Mouse (Mus musculus): Measurements from ENCODE around the gene Dhx9.
A peak's percentile ranks its signal among the peaks of the same experiment; 100 is the strongest.
"Not testable (repeated sequence)": the region's sequence is repeated elsewhere in the genome, so short reads cannot be mapped to it uniquely, and the experiment has no call there.

The Dhx9 gene

GRCm38 (mm10) chr1:153487500-153487879 lies at the start of gene Dhx9:
Gene Dhx9 (minus strand): TSS chr1:153487660.
- peak; percentile 84 for DNase-seq (ENCODE audit: low read depth)

DNA sequence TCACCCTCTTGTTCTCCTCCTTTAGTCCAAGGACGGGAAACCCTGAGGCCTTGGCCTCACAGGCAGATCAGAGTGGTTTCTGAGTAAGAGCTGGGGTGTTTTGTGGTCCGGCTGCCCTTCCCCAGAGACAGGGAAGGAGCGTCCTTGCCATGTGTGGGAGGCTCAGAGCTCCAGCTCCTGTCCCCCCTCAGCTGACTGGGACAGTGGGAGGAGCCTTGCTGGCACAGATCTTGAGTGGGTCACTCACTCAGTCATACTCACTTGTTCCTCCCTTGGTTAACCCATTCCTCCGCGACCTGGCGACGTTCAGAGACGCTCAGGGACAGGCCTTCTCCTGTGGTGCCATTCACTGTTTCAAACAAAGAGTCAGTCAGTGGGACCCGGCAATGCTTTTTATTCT lies 48.2 kb upstream of the Dhx9 start:
- no peak for DNase-seq (ENCODE audit: low read depth)

GRCm38 (mm10) chr1:153532896-153533295 lies 45.4 kb upstream of the Dhx9 start:
- DNase-seq (ENCODE audit: low read depth) = not testable (repeated sequence)

DNA sequence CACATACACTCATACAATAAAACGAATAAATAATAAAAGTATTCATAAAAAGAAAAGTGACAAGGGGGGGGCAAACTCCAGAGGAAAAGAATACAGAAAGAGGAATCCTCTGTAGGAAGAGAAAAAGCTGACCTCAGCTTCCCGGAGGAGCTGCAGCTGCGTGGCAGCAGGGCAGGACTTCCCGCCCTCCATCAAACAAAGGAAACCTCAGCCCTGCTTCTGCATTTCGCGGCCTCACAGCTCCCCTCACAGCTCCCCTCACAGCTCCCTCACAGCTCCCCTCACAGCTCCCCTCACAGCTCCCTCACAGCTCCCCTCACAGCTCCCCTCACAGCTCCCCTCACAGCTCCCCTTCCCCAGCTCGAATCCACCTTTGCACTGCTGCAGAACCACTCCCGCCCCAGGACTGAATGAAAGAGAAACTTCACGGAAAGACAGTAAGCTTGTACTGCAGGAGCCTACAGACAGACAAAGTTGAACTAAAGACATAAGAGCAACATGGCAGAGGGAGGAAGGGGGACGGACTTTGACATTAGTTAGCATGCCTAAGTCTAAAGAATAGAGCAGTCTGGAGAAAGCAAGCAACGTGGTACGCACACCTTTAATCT lies 44.9 kb upstream of the Dhx9 start:
- no peak for DNase-seq (ENCODE audit: low read depth)

DNA sequence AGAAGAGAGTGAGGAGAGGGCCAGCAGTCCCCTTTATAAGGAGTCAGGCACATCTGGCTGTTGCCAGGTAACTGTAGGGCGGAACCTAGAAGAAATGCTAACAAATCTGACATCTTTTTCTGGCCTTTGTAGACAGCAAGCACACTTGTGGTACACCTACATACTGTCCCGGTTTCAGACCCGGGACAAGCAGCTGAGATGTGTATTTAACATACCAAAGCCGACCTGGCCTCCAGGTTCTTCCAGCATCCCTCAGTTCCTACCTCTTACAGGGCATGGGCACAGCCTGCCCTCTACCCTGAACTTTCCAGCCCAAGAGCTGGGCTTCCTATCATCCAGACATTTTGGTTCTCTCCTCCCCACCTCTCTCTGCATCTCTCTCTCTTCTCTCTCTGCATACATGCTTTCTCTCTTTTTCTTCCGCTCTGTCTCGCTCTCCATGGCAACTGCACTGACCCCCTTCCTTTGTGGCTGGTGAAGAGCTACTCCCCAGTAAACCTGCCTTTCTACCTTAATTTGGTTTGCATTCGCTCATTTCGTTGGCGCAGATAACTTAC lies 44.3 kb upstream of the Dhx9 start:
- no peak for DNase-seq (ENCODE audit: low read depth)

- DNase-seq (ENCODE audit: low read depth) = no peak
These were observed 34.7 kb upstream of the Dhx9 start for GRCm38 (mm10) chr1:153522116-153522515.

GRCm38 (mm10) chr1:153515368-153515767 lies 27.9 kb upstream of the Dhx9 start:
- DNase-seq (ENCODE audit: low read depth) = no peak

DNA sequence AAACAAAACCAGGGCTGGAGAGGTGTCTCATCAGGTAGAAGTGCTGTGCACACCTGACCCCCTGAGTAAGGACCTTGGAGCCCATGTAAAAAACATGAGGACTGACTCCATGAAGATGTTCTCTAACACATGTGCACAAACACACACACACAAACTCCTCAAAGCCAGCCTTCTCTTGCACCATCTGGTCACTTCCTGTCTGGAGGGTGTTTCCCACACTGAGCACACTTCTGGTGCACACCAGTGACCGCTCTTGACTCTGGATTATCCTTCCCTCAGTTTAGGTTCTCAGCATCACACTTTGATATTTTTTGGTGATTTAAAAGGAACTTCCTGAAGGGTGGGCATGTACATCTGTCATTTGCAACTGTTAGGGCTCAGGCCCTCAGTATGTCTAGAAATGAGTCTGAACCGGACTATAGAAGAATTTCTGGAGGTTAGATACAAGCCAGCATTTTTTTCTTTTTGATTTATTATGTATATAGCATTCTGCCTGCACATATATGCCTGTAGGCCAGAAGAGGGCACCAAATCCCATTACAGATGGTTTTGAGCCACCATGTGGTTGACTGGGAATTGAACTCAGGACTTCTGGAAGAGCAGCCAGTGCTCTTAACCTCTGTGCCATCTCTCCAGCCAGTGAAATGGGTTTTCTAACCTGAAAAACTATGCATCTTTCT lies 23.0 kb upstream of the Dhx9 start:
- no peak for DNase-seq (ENCODE audit: low read depth)

GRCm38 (mm10) chr1:153509569-153509968 lies 22.1 kb upstream of the Dhx9 start:
- not testable (repeated sequence) for DNase-seq (ENCODE audit: low read depth)

DNA sequence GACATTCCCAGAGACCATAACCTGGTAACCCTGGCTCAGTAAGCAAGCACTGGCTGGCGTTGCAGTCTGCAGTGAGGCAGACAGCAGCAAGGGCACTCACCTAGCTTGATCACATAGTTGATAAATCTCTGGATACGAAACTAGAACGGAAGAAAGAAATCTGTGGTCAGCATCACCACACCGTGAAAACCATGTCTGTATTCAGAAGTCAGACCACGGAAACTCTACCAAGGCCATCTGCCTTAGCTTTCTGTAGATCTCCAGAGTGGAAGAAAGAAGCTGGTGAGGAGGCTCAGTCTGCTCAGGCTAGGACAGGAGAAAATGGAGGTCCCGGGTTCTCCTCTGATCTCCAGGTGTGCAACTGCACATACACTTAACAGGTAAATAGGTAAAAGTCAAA lies 21.6 kb upstream of the Dhx9 start:
- DNase-seq (ENCODE audit: low read depth) = no peak

- DNase-seq (ENCODE audit: low read depth) = no peak
These were observed 18.8 kb upstream of the Dhx9 start for GRCm38 (mm10) chr1:153506266-153506665.

DNA sequence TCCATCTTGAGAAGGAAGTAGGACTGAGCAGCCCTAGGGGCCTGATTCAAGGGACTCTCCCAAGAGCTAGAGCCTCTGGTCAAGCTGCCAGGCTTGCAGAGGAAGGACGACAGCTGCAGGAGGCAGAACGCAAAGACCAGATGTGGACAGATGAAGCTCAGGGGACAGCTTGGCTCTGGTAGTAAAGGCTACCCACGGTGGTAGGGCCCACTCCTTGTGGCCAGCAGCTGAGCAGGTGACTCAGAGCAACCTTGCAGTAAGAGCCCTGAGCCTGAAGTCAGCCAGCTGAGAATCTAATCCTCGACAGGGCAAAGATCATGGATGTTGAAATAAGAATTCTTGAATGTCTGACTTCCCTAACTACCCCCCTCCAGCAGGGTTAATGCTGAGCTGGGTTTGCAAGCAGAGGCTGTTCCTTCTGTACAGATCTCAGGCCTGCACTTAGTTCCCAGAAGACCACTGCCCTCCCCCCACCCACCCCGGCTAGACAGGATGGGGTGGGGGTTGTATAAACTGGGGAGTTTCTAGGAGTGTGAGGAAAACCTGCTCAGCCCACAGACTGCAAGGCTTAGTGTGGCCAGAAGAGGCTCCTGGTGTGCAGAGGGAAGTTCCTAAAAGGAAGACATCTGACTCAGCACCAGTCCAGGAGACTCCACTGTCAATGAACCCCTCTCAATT lies 14.3 kb upstream of the Dhx9 start:
- no peak for DNase-seq (ENCODE audit: low read depth)

DNA sequence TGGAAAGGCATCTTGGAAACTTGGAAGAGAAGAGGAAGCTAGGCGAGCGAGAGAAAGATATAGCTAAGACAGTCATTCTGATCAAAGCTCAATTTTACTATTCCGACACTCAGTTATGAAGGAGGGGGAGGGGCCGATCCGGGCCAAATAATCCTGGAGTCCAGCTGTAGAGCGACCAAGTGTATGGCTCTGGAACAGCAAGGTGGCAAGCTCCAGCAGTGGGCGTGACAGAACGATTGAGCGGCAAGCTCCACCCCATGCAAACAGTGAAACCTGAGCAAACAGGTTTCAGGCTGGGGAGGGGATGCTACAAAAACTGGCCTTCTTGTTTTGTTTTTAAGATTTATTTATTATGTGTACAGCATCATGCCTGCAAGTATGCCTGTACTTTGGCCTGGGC lies 12.6 kb upstream of the Dhx9 start:
- no peak for DNase-seq (ENCODE audit: low read depth)

DNA sequence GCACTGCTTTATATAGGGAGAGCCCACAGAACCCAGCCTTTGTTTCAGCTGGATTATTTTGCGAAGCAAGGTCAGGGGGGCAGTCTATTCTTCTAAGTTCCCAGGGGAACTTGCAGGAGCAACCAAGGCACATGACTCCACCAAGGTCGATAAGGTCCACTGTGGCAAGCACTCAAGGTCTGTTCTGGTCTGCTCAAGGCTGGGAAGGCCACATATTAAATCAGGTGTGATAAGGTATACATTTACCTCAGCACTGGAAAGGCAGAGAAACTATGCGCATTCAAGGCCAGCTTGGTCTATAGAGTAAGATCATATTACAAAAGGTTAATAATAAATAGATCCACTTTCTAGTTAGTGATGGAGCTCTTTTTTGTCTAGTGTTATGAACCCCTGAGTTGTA lies 8.6 kb upstream of the Dhx9 start:
- DNase-seq (ENCODE audit: low read depth) = no peak

GRCm38 (mm10) chr1:153493931-153494330 lies 6.5 kb upstream of the Dhx9 start:
- DNase-seq (ENCODE audit: low read depth) = no peak

GRCm38 (mm10) chr1:153493338-153493737 lies 5.9 kb upstream of the Dhx9 start:
- DNase-seq (ENCODE audit: low read depth) = no peak

DNA sequence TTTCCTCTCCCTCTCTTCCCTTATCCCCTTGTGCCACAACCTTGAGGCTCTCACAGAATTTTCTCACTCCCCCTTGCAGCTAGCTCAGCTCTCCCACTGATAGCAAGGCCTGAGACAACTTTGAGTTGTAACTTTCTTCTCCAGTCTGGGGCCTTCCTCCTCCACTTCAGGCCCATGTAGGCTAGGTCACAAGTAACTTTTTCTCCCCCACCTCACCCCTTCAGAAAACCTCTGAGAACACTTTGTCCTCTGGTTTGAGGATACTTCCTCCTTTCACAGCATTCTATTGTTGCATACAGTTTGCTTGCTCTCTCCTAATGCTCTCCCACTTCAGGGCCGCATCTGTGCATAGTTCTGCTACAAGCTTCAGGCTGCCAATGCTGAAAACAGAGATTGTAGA lies 4.4 kb upstream of the Dhx9 start:
- no peak for DNase-seq (ENCODE audit: low read depth)

DNA sequence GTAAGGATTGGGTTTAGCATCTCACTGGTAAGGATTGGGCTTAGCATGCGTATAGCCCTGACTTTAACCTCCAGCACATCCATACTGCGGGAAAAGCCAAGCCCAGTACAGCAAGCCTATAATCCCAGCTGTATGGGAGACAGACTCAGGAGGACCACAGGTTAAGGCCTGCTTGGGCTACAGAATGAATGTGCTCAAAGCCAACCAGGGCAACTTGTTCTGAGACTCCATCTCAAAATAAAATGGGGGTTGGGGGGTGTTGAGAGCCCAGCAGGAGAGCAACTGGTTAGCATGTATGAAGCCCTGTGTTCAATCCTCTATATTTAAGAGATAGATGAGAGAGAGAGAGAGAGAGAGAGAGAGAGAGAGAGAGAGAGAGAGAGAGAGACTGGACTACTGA lies 3.9 kb upstream of the Dhx9 start:
- no peak for DNase-seq (ENCODE audit: low read depth)

GRCm38 (mm10) chr1:153489963-153490362 lies 2.5 kb upstream of the Dhx9 start:
- DNase-seq (ENCODE audit: low read depth) = no peak

DNA sequence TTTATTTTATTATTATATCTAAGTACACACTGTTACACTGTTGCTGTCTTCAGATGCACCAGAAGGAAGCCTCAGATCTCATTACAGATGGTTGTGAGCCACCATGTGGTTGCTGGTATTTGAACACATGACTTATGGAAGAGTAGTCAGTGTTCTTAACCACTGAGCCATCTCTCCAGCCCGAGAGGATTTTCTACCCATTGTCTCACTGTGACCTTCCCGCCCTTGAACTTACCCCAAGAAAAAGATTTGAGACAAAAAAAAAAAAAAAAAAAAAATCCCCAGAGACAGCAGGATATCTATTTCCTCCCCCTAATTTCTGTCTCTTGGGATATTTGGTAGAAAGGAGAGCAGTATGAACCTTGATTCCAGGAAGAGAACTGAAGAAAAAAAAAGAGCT lies 2.1 kb upstream of the Dhx9 start:
- no peak for DNase-seq (ENCODE audit: low read depth)

- DNase-seq (ENCODE audit: low read depth) = no peak
These were observed 1.7 kb upstream of the Dhx9 start for GRCm38 (mm10) chr1:153489132-153489531.

GRCm38 (mm10) chr1:153486767-153487499 lies 527 bp downstream of the Dhx9 start:
- no peak for DNase-seq (ENCODE audit: low read depth)

DNA sequence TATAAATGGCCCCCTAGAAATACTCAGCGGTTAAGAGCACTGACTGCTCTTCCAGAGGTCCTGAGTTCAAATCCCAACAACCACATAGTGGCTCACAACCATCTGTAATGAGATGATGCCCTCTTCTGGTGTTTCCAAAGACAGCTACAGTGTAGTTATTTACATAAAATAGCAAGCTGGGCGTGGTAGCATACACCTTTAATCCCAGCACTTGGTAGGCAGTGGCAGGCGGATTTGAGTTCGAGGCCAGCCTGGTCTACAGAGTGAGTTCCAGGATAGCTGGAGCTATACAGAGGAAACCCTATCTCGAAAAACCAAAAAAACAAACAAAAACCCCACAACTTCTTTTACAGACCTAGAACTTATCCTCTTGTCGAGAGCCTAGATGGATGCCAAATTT lies 1.3 kb downstream of the Dhx9 start:
- not testable (repeated sequence) for DNase-seq (ENCODE audit: low read depth)

All from c-Kit-positive CD71-positive TER-119-negative erythroid progenitor cells, embryonic 14.5 days (primary cell).